Mouse (Mus musculus) midbrain, embryonic 16.5 days (tissue): ENCODE results near the gene Clec10a. TPM values are rescaled to one million over a fixed set of nuclear protein-coding genes. Genes with fewer than 3 reads are reported as not detected.
A peak's percentile ranks its signal among the peaks of the same experiment; 100 is the strongest.

ENCODE experiments used
- ATAC-seq: fragments of 200-750 bp; cut with Nextera tagmentation; 2 replicates; pipeline ENCODE4 v1.8.0; 2017; ENCODE audit warnings: moderate TSS enrichment
- H3K27ac ChIP-seq: fragments of 300-500 bp; sonication (generic); 2 replicates; pipeline ENCODE4 v1.5.1; 2014; ENCODE audit warnings: mild to moderate bottlenecking, low read length, mixed read lengths
- H3K27me3 ChIP-seq: fragments of 300-500 bp; sonication (generic); 2 replicates; pipeline ENCODE4 v1.6.1; 2014; ENCODE audit warnings: low read depth, low read length, mixed read lengths; ENCODE audit not compliant: control insufficient read depth, insufficient read depth
- H3K36me3 ChIP-seq: fragments of 300-500 bp; sonication (generic); 2 replicates; pipeline ENCODE4 v1.6.1; 2014; ENCODE audit warnings: mild to moderate bottlenecking, low read length, moderate library complexity, mixed read lengths; ENCODE audit not compliant: control insufficient read depth, insufficient read depth
- H3K4me1 ChIP-seq: fragments of 300-500 bp; sonication (generic); 2 replicates; pipeline ENCODE4 v1.6.1; 2014; ENCODE audit warnings: mild to moderate bottlenecking, low read length, mixed read lengths; ENCODE audit not compliant: control insufficient read depth, insufficient read depth
- H3K4me2 ChIP-seq: fragments of 300-500 bp; sonication (generic); 2 replicates; pipeline ENCODE4 v1.6.1; 2014; ENCODE audit warnings: mild to moderate bottlenecking, low read length, mixed read lengths
- H3K4me3 ChIP-seq: fragments of 300-500 bp; sonication (generic); 2 replicates; pipeline ENCODE4 v1.5.1; 2014; ENCODE audit warnings: low read depth, mild to moderate bottlenecking, low read length, moderate library complexity, mixed read lengths
- H3K9ac ChIP-seq: fragments of 300-500 bp; sonication (generic); 2 replicates; pipeline ENCODE4 v1.6.1; 2014; ENCODE audit warnings: low read depth, low read length, mixed read lengths
- H3K9me3 ChIP-seq: fragments of 300-500 bp; sonication (generic); replicated peaks from 2 replicates; pipeline ENCODE4 v1.6.1; 2014; ENCODE audit warnings: mild to moderate bottlenecking, low read length, mixed read lengths; ENCODE audit not compliant: control insufficient read depth, poor library complexity, severe bottlenecking
- WGBS: fragments of 180-500 bp; shearing (Covaris S2); extraction: QIAGEN DNeasy Blood & Tissue Kit; methylation state at CpG from one replicate; pipeline ENCODE4 v1.1.7; 2014; 5-methylcytosine and 5-hydroxymethylcytosine counted together
- polyA plus RNA-seq: library from polyadenylated mRNA; unstranded; fragments of >200 nt; fragmentation: Nextera tagmentation; extraction: Ambion mirVana; gene quantifications from 2 replicates; pipeline ENCODE4 v1.2.1, GENCODE M21; 2015

Gene Clec10a
- polyA plus RNA-seq, 1 experiment from 2014 or later = 1.1 TPM

DNA sequence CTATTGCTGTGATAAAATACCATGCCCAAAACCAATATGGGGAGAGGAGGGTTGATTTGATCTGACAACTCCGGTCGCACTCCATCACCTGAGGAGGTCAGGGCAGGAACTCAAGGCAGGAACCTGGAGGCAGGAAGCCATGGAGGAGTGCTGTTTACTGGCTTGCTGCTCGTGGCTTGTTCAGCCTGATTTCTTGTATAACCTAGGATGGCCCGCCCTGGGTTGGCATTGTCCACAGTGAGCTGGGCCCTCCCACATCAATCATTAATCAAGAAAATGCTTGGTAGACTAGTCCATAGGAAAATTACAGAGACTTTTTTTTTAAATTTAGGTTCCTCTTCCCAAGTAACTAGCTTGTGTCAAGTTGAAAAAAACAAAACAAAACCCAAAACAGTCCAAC, 18.5 kb downstream of the Clec10a start:
- ATAC-seq = no peak
- Histone ChIP-seq H3K27me3 (no peaks in the 10 kb centered on the region), H3K4me2 (no peak overlapping the region), H3K36me3 (no peaks in the 10 kb centered on the region), H3K9ac (no peak overlapping the region), H3K4me3 (no peak overlapping the region), H3K9me3 (no peaks in the 10 kb centered on the region), H3K4me1 (no peaks in the 10 kb centered on the region), H3K27ac (no peak overlapping the region)
- 86% methylated on average over 4 of the region's 4 CpGs for WGBS

DNA sequence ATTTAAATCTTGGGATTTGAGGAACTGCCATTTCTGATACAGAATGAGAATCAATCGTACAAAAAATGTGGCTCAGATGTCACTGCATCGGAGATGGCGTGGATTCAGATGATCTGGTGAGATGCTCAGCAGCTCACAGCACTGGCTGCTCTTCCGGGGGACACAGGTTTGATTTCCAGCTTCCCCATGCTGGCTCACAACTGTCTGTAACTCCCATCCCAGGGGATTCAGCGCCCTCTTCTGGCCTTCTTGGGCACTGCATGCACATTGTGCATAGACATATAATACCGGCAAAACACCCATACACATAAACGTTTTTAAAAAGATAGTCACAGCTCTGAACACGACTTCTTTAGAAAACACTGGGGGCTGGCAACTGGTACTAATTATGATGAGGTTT, 21.6 kb downstream of the Clec10a start:
- no peak overlapping the region for H3K27ac ChIP-seq
- no peak overlapping the region for H3K4me2 ChIP-seq
- H3K36me3 ChIP-seq = no peaks in the 10 kb centered on the region
- no peak for ATAC-seq
- H3K27me3 ChIP-seq = no peaks in the 10 kb centered on the region
- no peak overlapping the region for H3K9ac ChIP-seq
- no peak overlapping the region for H3K4me3 ChIP-seq
- 73% methylated on average over 8 of the region's 8 CpGs for WGBS
- H3K4me1 ChIP-seq = no peaks in the 10 kb centered on the region
- H3K9me3 ChIP-seq = no peaks in the 10 kb centered on the region

DNA sequence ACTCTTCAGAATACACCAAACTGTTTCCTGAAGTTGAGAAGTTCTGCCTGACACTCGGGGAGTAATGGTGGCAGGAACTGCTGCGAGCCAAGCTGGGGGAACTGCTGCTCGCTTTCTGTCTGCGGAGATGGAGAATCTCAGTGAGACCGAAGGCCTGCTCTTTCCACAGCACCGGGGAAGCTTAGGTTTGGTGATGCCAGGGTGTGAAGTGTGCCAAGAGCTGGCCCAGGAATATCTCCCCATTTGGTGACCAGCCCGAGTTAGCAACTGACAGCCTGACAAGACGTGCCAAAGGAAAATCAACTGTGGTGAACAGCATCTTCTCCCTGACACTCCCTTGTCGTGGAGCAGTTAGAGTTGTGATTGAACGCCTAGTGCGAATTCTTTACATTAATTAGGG, 22.3 kb downstream of the Clec10a start:
- no peak overlapping the region for H3K27ac ChIP-seq
- H3K4me3 ChIP-seq = no peak overlapping the region
- H3K9me3 ChIP-seq = no peaks in the 10 kb centered on the region
- H3K27me3 ChIP-seq = no peaks in the 10 kb centered on the region
- H3K4me1 ChIP-seq = no peaks in the 10 kb centered on the region
- no peak overlapping the region for H3K9ac ChIP-seq
- WGBS = 89% methylated on average over 11 of the region's 11 CpGs
- no peak overlapping the region for H3K4me2 ChIP-seq
- no peak for ATAC-seq
- H3K36me3 ChIP-seq = no peaks in the 10 kb centered on the region

DNA sequence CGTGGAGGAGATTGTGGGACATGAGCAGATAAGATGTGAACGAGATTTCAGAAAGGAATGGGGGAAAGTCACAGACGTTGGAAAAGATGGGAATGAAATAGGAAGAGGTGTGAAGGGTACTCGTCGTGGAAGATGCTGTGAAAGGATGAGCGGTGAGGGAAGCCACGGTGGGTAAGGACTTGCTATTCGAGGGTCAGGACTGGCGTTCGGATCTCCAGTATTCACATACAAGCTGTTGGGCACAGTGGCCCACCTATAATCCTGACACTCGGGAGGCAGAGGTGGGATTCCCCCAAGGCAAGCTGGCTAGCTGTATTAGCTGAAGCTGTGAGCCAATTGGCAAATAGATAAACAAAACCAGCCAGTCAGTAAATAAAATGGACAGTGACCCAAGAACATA, 22.8 kb downstream of the Clec10a start:
- no peaks in the 10 kb centered on the region for H3K4me1 ChIP-seq
- H3K4me2 ChIP-seq = no peak overlapping the region
- no peaks in the 10 kb centered on the region for H3K27me3 ChIP-seq
- H3K9me3 ChIP-seq = no peaks in the 10 kb centered on the region
- no peak for ATAC-seq
- no peak overlapping the region for H3K9ac ChIP-seq
- H3K27ac ChIP-seq = no peak overlapping the region
- H3K36me3 ChIP-seq = no peaks in the 10 kb centered on the region
- H3K4me3 ChIP-seq = no peak overlapping the region
- 78% methylated on average over 11 of the region's 11 CpGs for WGBS

DNA sequence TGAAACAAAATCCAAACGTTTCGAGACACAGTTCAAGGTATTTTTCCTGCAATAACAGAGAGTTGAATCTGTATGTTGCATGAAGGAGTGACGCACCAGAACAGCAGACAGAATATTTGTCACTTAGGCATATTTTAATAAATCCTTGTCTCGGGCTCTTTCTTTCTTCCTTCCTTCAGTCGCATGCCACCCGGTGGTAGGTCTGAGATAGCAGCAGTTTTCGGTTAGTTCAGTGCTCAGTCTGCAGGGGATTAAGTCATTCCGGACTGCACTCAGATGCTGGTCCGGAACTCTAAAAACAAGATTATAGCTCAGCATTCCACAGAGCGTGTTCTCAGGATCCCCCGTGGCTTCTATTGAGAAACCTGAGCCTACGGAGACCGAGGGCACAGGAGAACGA, 23.4 kb downstream of the Clec10a start:
- H3K4me3 ChIP-seq = 0 out of 2 replicates have a peak overlapping the region, but pooled peaks have one; percentile 12
- 20% methylated on average over 14 of the region's 14 CpGs for WGBS
- no peak for ATAC-seq
- H3K9me3 ChIP-seq = no peaks in the 10 kb centered on the region
- no peak overlapping the region for H3K9ac ChIP-seq
- H3K27me3 ChIP-seq = no peaks in the 10 kb centered on the region
- no peaks in the 10 kb centered on the region for H3K4me1 ChIP-seq
- H3K27ac ChIP-seq = no peak overlapping the region
- no peaks in the 10 kb centered on the region for H3K36me3 ChIP-seq
- H3K4me2 ChIP-seq = peak overlapping the region; percentile 35

DNA sequence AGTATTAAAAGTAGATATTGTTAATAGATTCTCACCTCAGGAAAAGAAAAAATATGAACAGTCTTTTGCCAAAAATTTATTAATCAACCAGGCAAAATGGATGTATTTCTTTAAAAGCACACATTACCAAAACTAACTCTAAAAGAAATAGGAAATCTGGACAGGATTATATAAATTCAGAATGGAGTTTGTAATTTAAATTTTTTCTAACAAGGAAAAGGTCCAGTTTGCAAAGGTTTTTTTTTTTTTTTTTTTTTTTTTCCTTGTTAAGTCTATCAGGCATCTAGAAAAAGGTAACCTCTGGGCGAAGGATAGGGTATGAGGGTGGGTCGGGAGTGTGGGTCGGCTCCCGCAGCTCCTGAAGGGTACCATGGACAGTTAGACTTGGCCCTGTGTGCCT, 24.5 kb downstream of the Clec10a start:
- 94% methylated on average over 4 of the region's 4 CpGs for WGBS
- no peaks in the 10 kb centered on the region for H3K27me3 ChIP-seq
- no peak overlapping the region for H3K27ac ChIP-seq
- H3K4me1 ChIP-seq = no peaks in the 10 kb centered on the region
- no peak overlapping the region for H3K4me3 ChIP-seq
- H3K9me3 ChIP-seq = no peaks in the 10 kb centered on the region
- H3K36me3 ChIP-seq = no peaks in the 10 kb centered on the region
- no peak overlapping the region for H3K4me2 ChIP-seq
- no peak for ATAC-seq
- H3K9ac ChIP-seq = no peak overlapping the region

DNA sequence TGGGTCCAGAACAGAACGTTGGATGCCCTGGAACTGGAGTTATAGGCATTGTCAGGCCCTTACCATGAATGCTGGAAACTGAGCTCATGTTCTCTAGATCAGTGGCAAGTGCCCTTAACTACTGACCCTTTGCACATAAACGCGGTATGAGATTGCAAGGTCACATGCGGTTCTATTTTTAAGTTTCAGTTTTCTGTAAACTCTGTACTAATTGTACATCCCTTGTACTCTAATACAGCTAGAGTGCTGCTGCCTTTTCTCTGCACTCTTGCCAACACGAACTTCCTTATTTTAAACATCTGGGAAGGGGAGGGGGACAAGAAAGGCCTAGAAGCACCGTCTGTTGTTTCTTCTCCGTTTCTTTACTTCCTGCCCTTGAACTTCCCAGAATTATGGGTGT, 29.1 kb downstream of the Clec10a start:
- ATAC-seq = no peak
- H3K9ac ChIP-seq = no peak overlapping the region
- H3K9me3 ChIP-seq = no peaks in the 10 kb centered on the region
- H3K4me1 ChIP-seq = no peaks in the 10 kb centered on the region
- no peak overlapping the region for H3K4me2 ChIP-seq
- no peaks in the 10 kb centered on the region for H3K27me3 ChIP-seq
- no peaks in the 10 kb centered on the region for H3K36me3 ChIP-seq
- H3K4me3 ChIP-seq = no peak overlapping the region
- WGBS = 86% methylated on average over 7 of the region's 7 CpGs
- no peak overlapping the region for H3K27ac ChIP-seq

DNA sequence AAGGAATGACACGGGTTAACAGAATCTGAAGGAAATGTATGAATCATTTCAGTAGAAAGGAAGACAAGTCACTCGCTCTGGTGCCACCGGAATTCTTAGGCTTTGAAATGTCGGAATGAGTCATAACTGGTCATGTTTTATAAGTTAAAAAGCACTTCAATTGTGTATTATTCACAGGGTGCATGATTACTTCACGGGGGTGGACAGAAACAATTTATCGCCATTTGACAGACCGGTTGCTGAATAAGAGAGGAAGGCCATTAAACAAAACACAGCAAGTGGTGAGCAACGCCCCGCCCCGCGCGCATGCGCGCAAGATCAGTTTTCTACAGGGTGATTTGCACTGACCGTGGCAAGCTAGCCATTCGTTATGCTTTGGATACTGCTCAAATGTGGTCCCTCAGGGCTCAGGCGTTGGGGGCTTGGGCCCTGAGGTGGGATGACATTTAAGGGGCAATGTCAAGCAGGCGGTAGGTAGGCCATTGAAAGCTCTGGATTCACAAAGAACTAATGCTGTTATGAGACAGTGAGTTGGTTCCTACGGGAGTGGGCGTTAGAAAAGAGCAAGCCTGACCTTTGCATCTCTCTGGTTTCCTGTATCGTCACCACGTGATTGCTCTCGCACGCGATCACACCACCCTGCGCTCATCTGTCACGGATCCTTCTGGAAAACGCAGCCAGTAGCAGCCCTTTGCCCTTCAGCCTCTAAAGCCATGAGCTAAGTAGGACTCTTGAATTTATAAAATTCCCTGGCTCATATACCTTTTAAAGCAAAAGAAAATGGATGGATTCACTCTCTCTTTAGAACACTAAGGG, 33.5 kb downstream of the Clec10a start:
- Histone ChIP-seq H3K27ac (no peak overlapping the region), H3K9me3 (no peaks in the 10 kb centered on the region), H3K36me3 (no peaks in the 10 kb centered on the region), H3K9ac (no peak overlapping the region), H3K4me2 (no peak overlapping the region), H3K27me3 (no peaks in the 10 kb centered on the region), H3K4me3 (no peak overlapping the region), H3K4me1 (no peaks in the 10 kb centered on the region)
- WGBS = 87% methylated on average over 28 of the region's 28 CpGs
- no peak for ATAC-seq

DNA sequence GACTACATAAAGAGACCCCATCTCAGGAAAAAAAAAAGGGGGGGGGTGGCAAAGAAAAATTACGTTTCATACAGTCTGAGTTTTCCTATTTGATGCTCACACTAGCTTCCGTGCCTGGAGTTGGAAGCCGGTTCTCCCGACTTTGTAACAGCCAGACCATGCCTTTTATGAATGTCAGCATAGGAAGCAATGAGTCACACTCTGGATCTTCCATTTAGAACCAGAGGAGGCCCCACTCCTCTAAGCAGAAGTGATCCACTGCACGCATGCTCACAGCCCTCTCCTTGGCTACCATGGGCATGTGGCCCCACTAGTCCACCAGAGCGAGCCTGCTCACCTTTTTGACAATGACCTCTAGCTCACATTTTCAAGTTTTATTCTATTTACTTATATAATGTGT, 35.2 kb downstream of the Clec10a start:
- H3K36me3 ChIP-seq = no peaks in the 10 kb centered on the region
- no peak overlapping the region for H3K4me2 ChIP-seq
- WGBS = 94% methylated on average over 6 of the region's 6 CpGs
- H3K9ac ChIP-seq = no peak overlapping the region
- no peaks in the 10 kb centered on the region for H3K4me1 ChIP-seq
- no peak overlapping the region for H3K4me3 ChIP-seq
- no peaks in the 10 kb centered on the region for H3K9me3 ChIP-seq
- H3K27ac ChIP-seq = no peak overlapping the region
- no peaks in the 10 kb centered on the region for H3K27me3 ChIP-seq
- ATAC-seq = no peak
